Mouse (Mus musculus) lung, postnatal 4 days (tissue): ENCODE results near the gene Tmigd3.

Experiments used
- DNase-seq, 2 experiments: peaks; one replicate each; pipeline ENCODE4 v3.0.0; 2021

Gene Tmigd3

GRCm38 (mm10) chr3:105870558-105870957 lies at the start of gene Tmigd3, which contains the start of gene Adora3:
Gene Tmigd3, plus strand, starts transcription at chr3:105870903.
Gene Adora3, plus strand, starts transcription at chr3:105870858.
- DNase-seq: no peak

GRCm38 (mm10) chr3:105821504-105821903 lies 49.2 kb upstream of the Tmigd3 start:
- no peak for DNase-seq

GRCm38 (mm10) chr3:105823609-105824008 lies 47.1 kb upstream of the Tmigd3 start:
- DNase-seq: no peak

- no peak for DNase-seq
Measured at GRCm38 (mm10) chr3:105824103-105824502, 46.6 kb upstream of the Tmigd3 start.

DNA sequence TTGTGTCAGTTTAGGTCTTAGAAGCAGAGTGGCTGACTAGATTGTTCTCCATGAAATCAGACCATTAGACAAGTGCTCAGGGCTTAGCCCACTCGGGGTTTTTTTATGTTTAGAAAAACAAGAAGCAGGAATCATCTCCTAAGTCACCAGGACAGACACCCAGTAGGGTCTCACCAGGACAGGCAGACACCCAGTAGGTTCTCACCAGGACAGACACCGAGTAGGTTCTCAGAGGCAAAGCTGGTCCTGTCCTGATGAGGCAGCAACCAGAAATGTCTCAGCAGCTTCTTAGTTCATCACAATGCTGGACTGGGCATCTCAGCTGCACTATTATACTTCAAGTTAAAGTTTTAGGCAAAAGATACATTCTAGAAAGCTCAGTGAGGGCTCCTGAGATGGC lies 46.0 kb upstream of the Tmigd3 start:
- DNase-seq: peak in 1 of 2 experiments; percentile 3

DNA sequence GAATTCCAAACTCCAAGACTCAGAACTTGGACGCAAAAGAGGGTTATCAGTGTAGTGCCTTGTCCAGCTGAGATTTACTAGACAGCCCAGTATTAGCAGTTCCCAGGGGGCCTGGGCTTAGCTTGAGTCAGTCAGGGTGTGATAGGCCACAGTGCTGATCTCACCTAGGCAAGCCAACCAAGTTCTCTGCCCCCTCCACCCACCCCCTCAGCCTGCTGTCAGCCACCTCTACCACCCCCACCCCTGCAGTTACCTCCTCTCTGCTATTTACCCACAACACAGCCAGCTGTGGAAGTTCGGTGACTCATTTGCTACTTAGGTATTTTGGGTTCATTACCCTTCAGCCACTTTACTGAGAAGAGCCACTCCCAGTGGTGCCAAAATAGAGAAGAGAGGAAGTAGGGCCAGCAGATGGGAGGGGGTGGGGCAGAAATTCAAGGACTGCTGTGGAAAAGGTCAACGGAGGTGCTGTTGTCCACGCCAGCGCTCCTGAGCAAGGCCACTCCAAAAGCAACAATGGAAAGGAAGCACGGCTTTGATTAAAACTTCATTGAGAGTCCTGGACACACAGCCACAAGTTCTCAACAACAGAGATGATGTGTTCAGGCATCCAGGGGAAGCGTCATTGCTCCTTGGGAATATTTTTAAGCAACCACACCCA lies 45.1 kb upstream of the Tmigd3 start:
- peak; percentile 69 to 71 for DNase-seq

GRCm38 (mm10) chr3:105831584-105831983 lies 39.1 kb upstream of the Tmigd3 start:
- DNase-seq: no peak

DNA sequence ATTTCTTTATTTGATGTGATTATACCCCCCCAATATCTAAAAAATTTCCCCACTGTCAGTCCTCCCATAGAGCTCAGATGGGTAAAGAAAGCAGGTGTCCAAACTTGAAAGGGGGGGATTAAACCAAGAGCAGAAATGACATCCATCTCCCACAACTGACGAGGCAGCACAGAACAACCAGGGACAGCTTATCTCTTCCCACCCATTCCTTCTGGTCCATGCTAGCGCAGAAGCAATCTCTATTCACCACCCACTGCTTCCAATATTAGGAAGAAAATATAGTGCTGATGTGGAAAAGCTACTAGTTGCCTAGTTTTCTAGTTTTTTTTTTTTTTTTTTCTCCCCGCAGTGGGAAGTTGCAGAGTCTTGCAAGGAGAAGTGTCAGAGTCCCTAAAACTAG lies 34.8 kb upstream of the Tmigd3 start:
- DNase-seq: no peak

GRCm38 (mm10) chr3:105836883-105837282 lies 33.8 kb upstream of the Tmigd3 start:
- no peak for DNase-seq

DNA sequence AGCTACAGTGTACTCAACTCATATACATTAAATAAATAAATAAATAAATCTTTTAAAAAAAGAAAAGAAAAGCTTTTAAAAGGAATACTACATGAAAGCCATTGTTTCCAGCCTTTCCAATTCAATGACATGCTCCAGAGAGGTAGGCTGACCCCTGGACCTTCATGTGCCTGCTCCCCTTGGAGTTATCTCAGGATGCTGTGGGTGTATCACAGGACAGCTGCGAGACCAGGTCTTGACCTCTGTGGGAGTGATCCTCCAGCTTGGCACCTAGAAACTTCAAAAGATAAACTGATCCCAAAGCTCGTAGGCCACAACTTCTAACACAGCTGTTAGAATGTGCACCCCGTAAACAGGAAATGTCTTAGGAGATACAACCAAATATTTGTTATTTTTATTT lies 32.0 kb upstream of the Tmigd3 start:
- DNase-seq: no peak

DNA sequence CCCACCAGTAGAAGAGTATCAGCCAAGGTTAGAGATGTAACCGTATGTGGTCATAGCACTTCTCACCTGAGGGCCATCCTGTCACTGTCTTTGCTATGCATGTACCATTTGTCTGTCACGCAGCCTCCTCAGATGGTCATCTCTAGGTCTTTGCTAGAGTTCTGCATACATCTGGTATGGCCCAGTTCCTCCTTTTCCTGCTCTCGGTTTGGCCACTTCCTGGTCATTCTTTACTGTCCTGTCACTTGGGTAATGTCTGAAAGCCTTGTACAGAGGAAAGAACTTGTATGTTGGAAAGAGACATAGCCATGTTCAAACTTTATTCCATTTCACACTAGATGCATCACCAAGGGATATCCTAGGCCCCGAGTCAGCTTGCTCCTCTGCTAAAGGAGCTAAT lies 30.9 kb upstream of the Tmigd3 start:
- no peak for DNase-seq

GRCm38 (mm10) chr3:105846294-105847069 lies 24.2 kb upstream of the Tmigd3 start:
- peak; percentile 9 to 37 for DNase-seq

GRCm38 (mm10) chr3:105853781-105854180 lies 16.9 kb upstream of the Tmigd3 start:
- DNase-seq: no peak

GRCm38 (mm10) chr3:105854786-105855185 lies 15.9 kb upstream of the Tmigd3 start:
- DNase-seq: no peak

DNA sequence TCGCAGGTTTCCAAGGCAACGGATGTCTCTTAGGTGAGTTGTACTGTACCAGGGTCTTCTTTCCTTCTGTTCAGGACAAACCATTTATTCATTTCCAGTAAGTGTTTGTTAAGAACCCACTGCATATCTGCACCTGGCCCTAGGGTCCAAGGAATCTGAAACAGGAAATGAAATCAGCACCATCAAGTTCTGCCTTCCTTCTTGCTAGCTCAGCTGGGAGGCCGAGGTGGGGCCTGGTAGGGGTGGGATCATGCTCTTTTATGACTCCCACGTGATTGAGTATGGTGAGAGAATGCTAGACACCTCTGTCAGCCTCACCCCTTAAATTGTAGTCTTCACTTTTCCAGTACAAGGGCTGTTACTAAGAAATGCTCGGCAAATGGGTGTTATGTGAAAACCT lies 13.2 kb upstream of the Tmigd3 start:
- no peak for DNase-seq

DNA sequence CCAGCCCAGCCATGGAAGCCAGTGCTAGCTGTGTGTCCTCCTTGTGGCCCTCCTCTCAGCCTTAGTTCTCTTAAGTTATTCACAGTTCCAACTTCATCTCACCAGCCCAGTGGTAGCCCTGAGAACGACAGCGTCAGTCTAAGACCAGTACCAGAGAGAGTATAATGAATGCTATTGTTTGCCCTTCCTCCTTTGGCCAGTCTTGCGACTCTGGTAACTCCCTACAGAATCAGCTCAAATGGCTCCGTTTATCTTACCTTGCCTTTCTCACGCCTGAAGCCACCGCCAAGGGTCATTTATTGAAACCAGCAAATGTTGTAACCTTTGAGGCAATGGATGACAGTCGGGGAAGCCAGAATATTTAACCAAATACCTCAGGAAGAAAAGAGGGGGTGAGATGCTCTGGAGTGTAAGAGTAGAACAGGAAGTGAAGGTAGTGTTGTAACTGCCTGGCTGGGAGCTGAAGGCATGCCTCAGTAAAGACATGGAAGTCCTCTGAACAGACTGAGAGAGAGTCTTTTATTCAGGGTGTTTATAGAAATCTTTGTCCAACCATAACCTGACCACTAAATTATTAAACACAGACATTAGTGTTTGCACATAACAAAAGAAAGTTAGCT lies 8.8 kb upstream of the Tmigd3 start:
- no peak for DNase-seq

- DNase-seq: no peak
Measured at GRCm38 (mm10) chr3:105864123-105864522, 6.6 kb upstream of the Tmigd3 start.

DNA sequence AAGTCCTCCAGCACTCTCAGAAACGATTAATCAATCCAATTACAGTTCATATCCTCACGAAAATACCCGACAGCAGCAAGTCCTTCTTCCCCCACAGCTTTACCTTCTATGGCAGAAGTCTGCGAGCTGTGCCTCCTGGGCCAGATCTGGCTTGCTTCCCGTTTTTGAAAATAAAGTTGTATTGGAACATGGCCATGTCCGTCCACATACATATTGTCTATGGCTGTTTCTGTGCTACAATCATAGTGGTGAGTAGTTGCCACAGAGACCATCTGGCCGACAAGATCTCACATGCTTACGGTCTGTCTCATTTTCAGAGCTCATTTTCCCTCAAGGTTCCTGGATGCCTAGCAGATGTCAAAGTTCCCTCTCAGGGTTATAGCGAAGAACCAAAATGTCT lies 5.6 kb upstream of the Tmigd3 start:
- DNase-seq: no peak

DNA sequence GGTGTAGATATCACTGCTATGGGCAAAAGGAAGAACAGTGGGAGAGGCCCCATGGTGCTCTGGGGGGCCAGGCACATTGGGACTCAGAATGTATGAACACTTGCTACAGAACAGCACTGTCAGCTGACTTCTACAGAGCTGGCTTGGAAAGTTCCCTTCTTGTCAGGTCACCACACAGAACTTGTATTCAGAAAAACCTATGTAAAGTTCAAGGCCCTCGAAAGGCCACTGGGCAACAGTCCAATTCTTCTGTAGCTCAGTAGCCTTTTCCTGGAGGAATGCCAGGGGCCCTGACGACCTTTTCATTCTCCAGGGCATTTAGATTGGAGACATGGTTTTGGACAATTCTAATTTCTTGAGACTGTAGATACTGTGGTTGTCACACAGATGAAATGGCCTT lies 2.6 kb upstream of the Tmigd3 start:
- peak in 1 of 2 experiments; percentile 33 for DNase-seq

DNA sequence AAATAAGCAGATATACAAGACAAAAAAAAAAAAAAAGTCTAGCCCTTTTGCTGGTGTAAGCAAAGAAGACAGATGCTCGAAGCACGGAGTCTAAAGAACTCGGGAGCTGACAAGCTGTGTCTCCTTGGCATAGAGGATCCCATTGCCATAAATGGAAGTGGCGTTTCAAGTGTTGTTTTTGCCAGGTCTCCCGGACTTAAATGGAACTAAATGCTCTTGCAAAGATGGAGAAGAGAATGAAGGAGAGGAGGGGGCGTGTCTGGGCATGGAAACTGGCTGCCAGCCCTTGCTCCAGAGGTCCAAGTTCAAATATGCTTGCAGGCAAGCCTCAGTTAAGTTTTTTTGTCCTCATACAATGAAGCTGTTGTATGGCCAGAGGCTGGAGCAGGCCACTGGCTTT lies 1.3 kb downstream of the Tmigd3 start:
- no peak for DNase-seq

DNA sequence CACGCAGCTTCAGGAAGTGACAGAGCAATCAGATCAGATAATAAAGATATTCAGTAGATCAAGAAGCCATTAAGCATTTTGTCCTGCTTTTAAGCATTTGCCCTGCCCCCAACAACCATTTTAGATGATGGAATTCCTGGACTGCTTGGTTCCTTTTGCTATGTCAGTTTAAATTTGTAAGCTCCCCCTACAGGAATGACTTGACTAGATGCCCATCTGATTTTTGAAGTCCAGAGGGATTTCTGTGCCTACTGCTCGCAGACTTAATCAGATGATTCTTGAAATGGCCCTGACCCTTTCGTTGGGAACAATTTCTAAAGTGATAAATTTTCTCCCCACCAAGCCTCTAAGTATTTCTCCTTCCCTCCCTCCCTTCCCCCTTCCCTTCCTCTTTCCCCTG lies 1.9 kb downstream of the Tmigd3 start:
- no peak for DNase-seq

- DNase-seq: no peak
Measured at GRCm38 (mm10) chr3:105873451-105874445, 3.0 kb downstream of the Tmigd3 start.

DNA sequence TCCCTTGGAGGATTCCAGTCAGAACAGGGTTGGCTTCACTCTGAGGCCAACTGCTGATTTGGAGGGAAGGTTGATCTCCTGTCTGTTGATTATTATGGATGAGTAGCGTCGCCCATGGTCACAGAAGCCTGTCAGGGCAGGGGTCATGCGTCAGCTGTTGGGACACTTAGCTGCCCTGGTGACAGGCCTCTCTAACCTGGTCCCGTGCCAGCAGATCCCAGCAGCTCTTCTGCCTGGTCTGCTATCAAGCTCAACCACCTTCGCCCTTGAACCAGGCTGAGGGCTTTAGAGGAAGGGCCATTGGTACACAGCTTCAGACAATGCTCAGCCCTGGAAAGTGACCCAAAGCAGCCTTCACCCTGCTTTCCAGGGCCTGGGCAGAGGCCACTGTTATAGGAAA lies 5.3 kb downstream of the Tmigd3 start:
- no peak for DNase-seq
